Mouse (Mus musculus): ENCODE data around the gene Wnt9a.

GRCm38 (mm10) chr11:59264593-59264992 is 42.1 kb upstream of the Wnt9a start:
- TF ChIP-seq CTCF (IDR thresholded peaks at IDR 0.05) (no peak), EP300 (IDR thresholded peaks at IDR 0.05) (no peak)

Data from lung, postnatal 0 days (tissue).